8 mouse cellular contexts compared by ENCODE assay signal in the genomic region with DNA sequence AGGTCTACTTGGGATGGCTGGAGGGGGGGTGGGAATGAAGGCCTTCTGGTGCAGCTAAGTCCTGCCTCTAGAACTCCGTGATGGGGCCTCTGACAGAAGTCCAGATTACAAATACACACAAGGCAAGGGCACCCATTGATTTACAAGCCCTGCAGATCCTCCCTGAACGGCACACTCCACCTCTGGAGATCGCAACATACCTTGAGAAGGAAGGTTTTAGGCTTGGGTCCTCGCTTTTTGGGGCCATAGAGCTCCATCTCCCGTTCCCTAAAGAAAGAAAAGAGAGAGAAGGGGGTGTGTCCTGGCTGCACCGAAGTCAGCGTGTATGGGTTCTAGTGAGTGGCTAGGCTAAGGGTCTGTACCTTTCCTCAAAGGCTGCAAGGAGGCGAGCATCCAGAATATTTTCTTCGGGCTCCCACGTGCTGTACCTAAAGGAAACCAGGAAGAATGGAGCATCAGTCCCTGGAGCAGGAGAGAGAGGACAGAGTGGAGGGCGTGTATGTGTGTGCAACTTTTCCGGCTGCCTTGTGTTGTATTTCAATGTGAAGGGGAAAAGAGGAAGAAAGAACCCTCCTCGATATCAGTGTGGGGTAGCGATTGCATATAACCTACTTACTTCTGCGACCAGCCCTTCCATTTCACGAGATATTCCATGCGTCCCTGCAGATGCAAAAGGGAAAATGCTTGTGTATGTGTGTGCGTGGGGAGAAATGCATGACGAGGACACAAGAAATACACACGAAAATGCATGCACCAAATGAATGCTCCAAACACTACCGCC. TPM values are rescaled to one million over a fixed set of nuclear protein-coding genes. Genes with fewer than 3 reads are reported as not detected.
DNase-seq lines count a peak whose midpoint lies in the region; ATAC-seq and TF ChIP-seq lines count a peak whose summit lies in the region.

No protein-coding gene starts in this region.

- TF ChIP-seq POLR2A in embryonic fibroblast, embryonic 13.5 days (IDR thresholded peaks at IDR 0.05; ENCODE audit: low read depth, low read length): no peak
- TF ChIP-seq POLR2A in small intestine, adult 2 months (IDR thresholded peaks at IDR 0.05; ENCODE audit: low read depth, low read length): no peak

- ATAC-seq in neural tube, embryonic 11.5 days (ENCODE audit: insufficient read depth, low FRiP score, low TSS enrichment): no peak
- ATAC-seq in limb, embryonic 11.5 days (ENCODE audit: insufficient number of reproducible peaks, low FRiP score, low TSS enrichment, low read depth): no peak

- peaks cover 77% of the 10 kb centered on the region for H3K27me3 ChIP-seq in neural tube, embryonic 11.5 days (ENCODE audit: control insufficient read depth, insufficient read depth, low read length)
- H3K27me3 ChIP-seq in limb, embryonic 11.5 days (ENCODE audit: control insufficient read depth, insufficient read depth, low read length): peaks cover 37% of the 10 kb centered on the region
- H3K27me3 ChIP-seq in small intestine, adult 2 months (ENCODE audit: control insufficient read depth, insufficient read depth, low read length): peaks cover 61% of the 10 kb centered on the region

- H3K9me3 ChIP-seq in neural tube, embryonic 11.5 days (ENCODE audit: control insufficient read depth, low read length): no peaks in the 10 kb centered on the region
- H3K9me3 ChIP-seq in limb, embryonic 11.5 days (ENCODE audit: control insufficient read depth, low read length): no peaks in the 10 kb centered on the region

- peak overlapping the region; percentile 89 for H3K4me2 ChIP-seq in neural tube, embryonic 11.5 days (ENCODE audit: low read depth)
- peak overlapping the region; percentile 64 for H3K4me2 ChIP-seq in limb, embryonic 11.5 days (ENCODE audit: low read depth, severe bottlenecking)

- TF ChIP-seq CTCF in embryonic fibroblast, embryonic 13.5 days (IDR thresholded peaks at IDR 0.05; ENCODE audit: borderline replicate concordance, insufficient read depth, low read length): no peak
- TF ChIP-seq CTCF in small intestine, adult 2 months (IDR thresholded peaks at IDR 0.05; ENCODE audit: extremely low read depth, insufficient read length, insufficient replicate concordance, low read depth, low read length): no peak

- H3K4me1 ChIP-seq in neural tube, embryonic 11.5 days (ENCODE audit: control insufficient read depth, insufficient read depth, low read length): peaks cover 41% of the 10 kb centered on the region
- H3K4me1 ChIP-seq in embryonic fibroblast, embryonic 13.5 days (ENCODE audit: control insufficient read depth, insufficient read depth, low read length): peaks cover 3% of the 10 kb centered on the region; the same call in 1 of the 2 replicates
- peaks cover 67% of the 10 kb centered on the region for H3K4me1 ChIP-seq in limb, embryonic 11.5 days (ENCODE audit: control insufficient read depth, insufficient read depth, low read length)
- peaks cover 34% of the 10 kb centered on the region for H3K4me1 ChIP-seq in small intestine, adult 2 months (ENCODE audit: control insufficient read depth, insufficient read depth, insufficient read length, low read length)

- peak overlapping the region; percentile 68 for H3K4me3 ChIP-seq in neural tube, embryonic 11.5 days (ENCODE audit: low read depth, low read length)
- peak overlapping the region; percentile 73 for H3K4me3 ChIP-seq in embryonic fibroblast, embryonic 13.5 days (ENCODE audit: insufficient read depth, low read length)
- H3K4me3 ChIP-seq in limb, embryonic 11.5 days (ENCODE audit: low read depth, low read length): peak overlapping the region; percentile 75
- peak overlapping the region; percentile 79 for H3K4me3 ChIP-seq in small intestine, adult 2 months (ENCODE audit: low read depth, low read length)

- DNase-seq in neural tube, embryonic 11.5 days (ENCODE audit: low spot score): no peak
- no peak for DNase-seq in neural tube, embryonic 10.5 days (ENCODE audit: extremely low spot score, low spot score)
- DNase-seq in limb, embryonic 11.5 days (ENCODE audit: low spot score): peak; percentile 40
- no peak for DNase-seq in ovary, postnatal 36 days (ENCODE audit: low spot score)
- DNase-seq in cerebellum, adult 8-10 months: no peak
- DNase-seq in right cerebral cortex, postnatal 36 days (ENCODE audit: low spot score in 2 of 2): no peak

- H3K27ac ChIP-seq in neural tube, embryonic 11.5 days (ENCODE audit: low read depth, low read length): no peak overlapping the region
- no peak overlapping the region for H3K27ac ChIP-seq in embryonic fibroblast, embryonic 13.5 days (ENCODE audit: insufficient read depth, low read length)
- no peak overlapping the region for H3K27ac ChIP-seq in limb, embryonic 11.5 days (replicated peaks; ENCODE audit: low read depth, low read length)
- H3K27ac ChIP-seq in small intestine, adult 2 months (ENCODE audit: insufficient read depth, low read depth, low read length): no peak overlapping the region

- H3K36me3 ChIP-seq in neural tube, embryonic 11.5 days (ENCODE audit: control insufficient read depth, insufficient read depth, low read length): no peaks in the 10 kb centered on the region
- peaks cover 5% of the 10 kb centered on the region; the same call in 1 of the 2 replicates for H3K36me3 ChIP-seq in limb, embryonic 11.5 days (ENCODE audit: control insufficient read depth, insufficient read depth, low read length)
- H3K36me3 ChIP-seq in small intestine, adult 2 months (ENCODE audit: control insufficient read depth, insufficient read depth, low read length): peaks cover 7% of the 10 kb centered on the region; the same call in 1 of the 2 replicates

- 1% methylated on average over 21 of the region's 21 CpGs for WGBS in neural tube, embryonic 11.5 days
- 2% methylated on average over 21 of the region's 21 CpGs for WGBS in limb, embryonic 11.5 days
- 25% methylated on average over 21 of the region's 21 CpGs for WGBS in small intestine, adult 2 months

- H3K9ac ChIP-seq in neural tube, embryonic 11.5 days (ENCODE audit: low read length): peak overlapping the region; percentile 76
- peak overlapping the region; percentile 86 for H3K9ac ChIP-seq in limb, embryonic 11.5 days (ENCODE audit: low read length)

RNA-seq across cellular contexts. Expression of gene Cbx8, which starts 0.8 kb away (rescaled TPM):
- 6.8 and 7.0 TPM in 2 replicates for polyA plus RNA-seq in neural tube, embryonic 11.5 days (2014; fragmentation: Nextera tagmentation; extraction: Ambion mirVana)
- 3.9 and 4.2 TPM in 2 replicates for polyA plus RNA-seq in embryonic fibroblast, embryonic 13.5 days (2011; ENCODE audit: insufficient read length, low read depth, missing spikeins)
- 12.2 and 13.4 TPM in 2 replicates for polyA plus RNA-seq in limb, embryonic 11.5 days (2014; fragmentation: Nextera tagmentation; extraction: Ambion mirVana)
- polyA plus RNA-seq in small intestine, adult 2 months (2012; rRNA removed): 4.4 and 4.7 TPM in 2 replicates

RNA-seq across cellular contexts. Expression of gene Cbx2, which starts 17.2 kb away (rescaled TPM):
- 61.5 and 65.0 TPM in 2 replicates for polyA plus RNA-seq in neural tube, embryonic 11.5 days (2014; fragmentation: Nextera tagmentation; extraction: Ambion mirVana)
- 4.7 and 6.9 TPM in 2 replicates for polyA plus RNA-seq in embryonic fibroblast, embryonic 13.5 days (2011; ENCODE audit: insufficient read length, low read depth, missing spikeins)
- polyA plus RNA-seq in limb, embryonic 11.5 days (2014; fragmentation: Nextera tagmentation; extraction: Ambion mirVana): 121 and 131 TPM in 2 replicates
- polyA plus RNA-seq in small intestine, adult 2 months (2012; rRNA removed): 1.6 and 3.1 TPM in 2 replicates

RNA-seq across cellular contexts. Expression of gene Cbx4, which starts 46.1 kb away (rescaled TPM):
- 6.0 and 6.1 TPM in 2 replicates for polyA plus RNA-seq in neural tube, embryonic 11.5 days (2014; fragmentation: Nextera tagmentation; extraction: Ambion mirVana)
- polyA plus RNA-seq in embryonic fibroblast, embryonic 13.5 days (2011; ENCODE audit: insufficient read length, low read depth, missing spikeins): 11.2 and 11.8 TPM in 2 replicates
- 5.4 and 5.8 TPM in 2 replicates for polyA plus RNA-seq in limb, embryonic 11.5 days (2014; fragmentation: Nextera tagmentation; extraction: Ambion mirVana)
- 4.2 and 7.6 TPM in 2 replicates for polyA plus RNA-seq in small intestine, adult 2 months (2012; rRNA removed)

RNA-seq across cellular contexts. Expression of gene Enpp7, which starts 51.9 kb away (rescaled TPM):
- polyA plus RNA-seq in neural tube, embryonic 11.5 days (2014; fragmentation: Nextera tagmentation; extraction: Ambion mirVana): not detected in 2 replicates
- polyA plus RNA-seq in embryonic fibroblast, embryonic 13.5 days (2011; ENCODE audit: insufficient read length, low read depth, missing spikeins): not detected in 2 replicates
- polyA plus RNA-seq in limb, embryonic 11.5 days (2014; fragmentation: Nextera tagmentation; extraction: Ambion mirVana): not detected in 2 replicates
- polyA plus RNA-seq in small intestine, adult 2 months (2012; rRNA removed): 10.8 and 2,214 TPM in 2 replicates
